In the genomic region with DNA sequence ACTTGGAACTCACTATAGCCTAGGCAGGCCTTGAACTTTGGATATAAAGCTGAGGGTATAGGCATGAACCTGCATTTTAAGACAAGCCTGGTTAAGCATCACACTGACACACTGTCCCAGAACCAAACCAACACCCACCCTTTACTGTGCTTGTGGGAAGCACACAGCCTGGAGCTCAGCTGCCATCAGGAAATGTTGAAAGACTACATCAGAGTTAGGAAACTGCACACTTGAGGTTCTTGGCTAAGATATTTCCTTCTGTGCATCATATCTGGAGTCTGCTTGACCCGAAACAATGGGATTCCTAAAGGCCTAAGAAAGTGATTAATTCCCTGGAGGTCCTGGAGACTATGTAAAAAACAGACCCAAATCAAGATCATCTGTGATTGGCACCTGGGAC, we compare ENCODE assay signal across 10 mouse cellular contexts. TPM values are rescaled to one million over a fixed set of nuclear protein-coding genes. Genes with fewer than 3 reads are reported as not detected.
A peak's percentile ranks its signal among the peaks of the same experiment; 100 is the strongest.
DNase-seq lines count a peak whose midpoint lies in the region; ATAC-seq and TF ChIP-seq lines count a peak whose summit lies in the region.
"Had no signal": no experiment of that assay in that cellular context is flagged by ENCODE, and none has a peak within 500 bp of the region (broad histone marks: within the 10 kb centered on the region; RNA-seq: fewer than 3 reads in every experiment).

No protein-coding gene starts in this region.

- no peak for ATAC-seq in hindbrain, embryonic 14.5 days (ENCODE audit: low FRiP score)

- dilution Hi-C loops in CH12.LX (cut with MboI; ENCODE audit: extremely low pct_ligation_motif_present, extremely low pct_unique_long_range_greater_than_20kb, low sequenced_read_pairs): no loop called here

- no peak overlapping the region for H3K9ac ChIP-seq in CH12.LX (ENCODE audit: insufficient read depth, low read depth)
- peak overlapping the region; percentile 84; the same call in 1 of the 2 replicates for H3K9ac ChIP-seq in hindbrain, embryonic 14.5 days

- no peak for TF ChIP-seq RAD21 in CH12.LX (IDR thresholded peaks at IDR 0.05; ENCODE audit: low read depth, low read length)

- in situ Hi-C loops in CH12.LX (cut with MboI; ENCODE audit: low pct_ligation_motif_present, low pct_unique_long_range_greater_than_20kb, low sequenced_read_pairs): loop anchor here (10.0 kb wide), 1 partner anchor 46 kb away; no protein-coding TSS in a partner anchor

- no peaks in the 10 kb centered on the region for H3K27me3 ChIP-seq in cerebellum, adult 2 months (ENCODE audit: control insufficient read depth, insufficient read depth, low read length)
- no peaks in the 10 kb centered on the region for H3K27me3 ChIP-seq in CH12.LX (replicated peaks)
- no peaks in the 10 kb centered on the region for H3K27me3 ChIP-seq in hindbrain, embryonic 14.5 days (ENCODE audit: control insufficient read depth, insufficient read depth, low read length)

- no peak for DNase-seq in cerebellum, adult 2 months
- no peak for DNase-seq in cerebellum, adult 9-10 months
- no peak for DNase-seq in CH12.LX (ENCODE audit: extremely low read depth)
- DNase-seq in hindbrain, embryonic 14.5 days (ENCODE audit: low spot score): no peak
- DNase-seq in right cerebral cortex, postnatal 4 days: no peak
- DNase-seq in Muller cell, postnatal 12 days (ENCODE audit: inconsistent ontology term): no peak
- no peak for DNase-seq in ovary, postnatal 14 days (ENCODE audit: low spot score)
- DNase-seq: adrenal gland, adult 8-10 months; right cerebral cortex, postnatal 25 days had no signal

- no peak for TF ChIP-seq EP300 in CH12.LX (IDR thresholded peaks at IDR 0.05; ENCODE audit: low read length)

- H3K4me1 ChIP-seq in cerebellum, adult 2 months (ENCODE audit: control insufficient read depth, insufficient read depth, low read length): peaks cover 7% of the 10 kb centered on the region
- peaks cover 2 to 44% of the 10 kb centered on the region in 2 experiments; a peak in 2 of 4 replicates for H3K4me1 ChIP-seq in CH12.LX (ENCODE audit: control insufficient read depth in 1 of 2, insufficient read depth in 2 of 2)
- H3K4me1 ChIP-seq in hindbrain, embryonic 14.5 days (replicated peaks; ENCODE audit: control insufficient read depth, insufficient read depth, low read length): peaks cover 9% of the 10 kb centered on the region

- H3K9me3 ChIP-seq in CH12.LX (replicated peaks; ENCODE audit: low read length): no peaks in the 10 kb centered on the region
- H3K9me3 ChIP-seq in hindbrain, embryonic 14.5 days (ENCODE audit: control insufficient read depth, low read length): no peaks in the 10 kb centered on the region

- H3K79me2 ChIP-seq in CH12.LX (replicated peaks; ENCODE audit: control insufficient read depth, extremely low read depth, insufficient read depth, poor library complexity, severe bottlenecking) (no peaks in the 10 kb centered on the region; the same call in 1 of the 2 replicates), macrophage (ENCODE audit: inconsistent target) (peaks cover 52% of the 10 kb centered on the region)

- H3K36me3 ChIP-seq in CH12.LX (replicated peaks in 1 of 2; ENCODE audit: control insufficient read depth in 1 of 2, insufficient read depth in 1 of 2, low read length in 1 of 2): peaks cover 6 to 38% of the 10 kb centered on the region in 2 experiments
- H3K36me3 ChIP-seq in hindbrain, embryonic 14.5 days (replicated peaks; ENCODE audit: control insufficient read depth, insufficient read depth): peaks cover 14% of the 10 kb centered on the region; the same call in 1 of the 2 replicates
- no peaks in the 10 kb centered on the region for H3K36me3 ChIP-seq in macrophage (ENCODE audit: inconsistent target)

- TF ChIP-seq POLR2A in cerebellum, adult 2 months (IDR thresholded peaks at IDR 0.05; ENCODE audit: borderline replicate concordance, insufficient read depth, low read length): no peak
- TF ChIP-seq POLR2A in CH12.LX (IDR thresholded peaks at IDR 0.05; ENCODE audit: low read depth, low read length): no peak

- H3K4me2 ChIP-seq in CH12.LX (ENCODE audit: insufficient read depth, low read depth, poor library complexity, severe bottlenecking): 0 out of 2 replicates have a peak overlapping the region, but pooled peaks have one; percentile 77
- H3K4me2 ChIP-seq in hindbrain, embryonic 14.5 days (replicated peaks): peak overlapping the region; percentile 79

- H3K4me3 ChIP-seq in cerebellum, adult 2 months (replicated peaks; ENCODE audit: insufficient read depth, low read depth, low read length): peak overlapping the region; percentile 20
- H3K4me3 ChIP-seq in CH12.LX (replicated peaks in 1 of 3; ENCODE audit: low read depth in 2 of 3, low read length in 2 of 3, poor library complexity in 1 of 3): no peak overlapping the region
- peak overlapping the region; percentile 82 for H3K4me3 ChIP-seq in hindbrain, embryonic 14.5 days (replicated peaks; ENCODE audit: low read length)
- H3K4me3 ChIP-seq in macrophage (ENCODE audit: inconsistent target): peak overlapping the region; percentile 68

- 94% methylated on average over 1 of the region's 1 CpGs for WGBS in cerebellum, adult 2 months
- 89% methylated on average over 1 of the region's 1 CpGs for WGBS in hindbrain, embryonic 14.5 days
- 8% methylated on average over 1 of the region's 1 CpGs for WGBS in macrophage (ENCODE audit: missing documents)

- no peak for TF ChIP-seq CTCF in cerebellum, adult 2 months (IDR thresholded peaks at IDR 0.05; ENCODE audit: borderline replicate concordance, insufficient read depth, low read depth, low read length)
- TF ChIP-seq CTCF in CH12.LX (conservative IDR thresholded peaks at IDR 0.05 in 1 of 2, IDR thresholded peaks at IDR 0.05 in 1 of 2; ENCODE audit: low read depth in 2 of 2, low read length in 2 of 2): no peak

- H3K27ac ChIP-seq in cerebellum, adult 2 months (ENCODE audit: insufficient read depth, low read length): no peak overlapping the region
- no peak overlapping the region for H3K27ac ChIP-seq in CH12.LX (ENCODE audit: insufficient read depth, low read depth)
- no peak overlapping the region for H3K27ac ChIP-seq in hindbrain, embryonic 14.5 days
- H3K27ac ChIP-seq in macrophage: peak overlapping the region; percentile 74

TF ChIP-seq in CH12.LX, 34 proteins besides CTCF, POLR2A, EP300 and RAD21:
- TF ChIP-seq CHD2 (IDR thresholded peaks at IDR 0.05; ENCODE audit: low read length): no peak
- TF ChIP-seq USF2 (conservative IDR thresholded peaks at IDR 0.05; ENCODE audit: low read depth, low read length): no peak
- TF ChIP-seq SMC3 (IDR thresholded peaks at IDR 0.05; ENCODE audit: low read depth, low read length): no peak
- TF ChIP-seq GABPA (IDR thresholded peaks at IDR 0.05; ENCODE audit: insufficient replicate concordance, low read depth, low read length): no peak
- no peak for TF ChIP-seq SIN3A (IDR thresholded peaks at IDR 0.05; ENCODE audit: low read length)
- no peak for TF ChIP-seq ETS1 (conservative IDR thresholded peaks at IDR 0.05; ENCODE audit: low read depth, low read length)
- no peak for TF ChIP-seq IRF4 (IDR thresholded peaks at IDR 0.05; ENCODE audit: low read depth, low read length)
- TF ChIP-seq JUN (IDR thresholded peaks at IDR 0.05; ENCODE audit: insufficient read depth, low read depth, low read length): no peak
- no peak for TF ChIP-seq BHLHE40 (IDR thresholded peaks at IDR 0.05; ENCODE audit: low read depth, low read length)
- no peak for TF ChIP-seq MYC (IDR thresholded peaks at IDR 0.05; ENCODE audit: low read depth, low read length)
- TF ChIP-seq ZKSCAN1 (IDR thresholded peaks at IDR 0.05; ENCODE audit: borderline replicate concordance, low read depth, low read length): no peak
- no peak for TF ChIP-seq CHD1 (IDR thresholded peaks at IDR 0.05; ENCODE audit: low read depth, low read length)
- no peak for TF ChIP-seq KAT2A (IDR thresholded peaks at IDR 0.05; ENCODE audit: insufficient replicate concordance, low read length)
- TF ChIP-seq JUND (conservative IDR thresholded peaks at IDR 0.05; ENCODE audit: low read depth, low read length): no peak
- TF ChIP-seq PAX5 (IDR thresholded peaks at IDR 0.05; ENCODE audit: low read length): no peak
- no peak for TF ChIP-seq ELF1 (IDR thresholded peaks at IDR 0.05; ENCODE audit: low read depth, low read length)

RNA-seq across cellular contexts. Expression of a gene that starts 1.7 kb away (rescaled TPM):
- 16.9 and 17.5 TPM in 2 replicates for polyA plus RNA-seq in cerebellum, adult 2 months (2012; rRNA removed)
- total RNA-seq in CH12.LX (2012; rRNA removed) (14.7 and 15.2 TPM in 2 replicates), CH12.LX (2014; rRNA removed) (21.8 and 23.8 TPM in 2 replicates)
- polyA plus RNA-seq in CH12.LX (2012; ENCODE audit: insufficient read length, low read depth) (24.0 and 27.1 TPM in 2 replicates), macrophage (2018) (15.1 to 17.3 TPM (median 16.2 TPM) in 3 replicates)
- 25.5 and 25.9 TPM in 2 replicates for polyA plus RNA-seq in hindbrain, embryonic 14.5 days (2014; fragmentation: Nextera tagmentation; extraction: Ambion mirVana)
- 10 to 100 TPM in 22 of 26 experiments, 1 to 10 TPM in 4; 6.4 to 51.4 (median 20.2) TPM for total RNA-seq in macrophage (2018; cell fraction: chromatin; rRNA removed)
- total RNA-seq in macrophage (2018; cell fraction: cytosol; rRNA removed): 10 to 100 TPM; 16.4 to 31.7 (median 22.1) TPM
- 10 to 100 TPM; 13.1 to 35.0 (median 23.1) TPM for total RNA-seq in macrophage (2018; cell fraction: nucleus; rRNA removed)

RNA-seq across cellular contexts. Expression of a gene that starts 4.5 kb away (rescaled TPM):
- 210 and 212 TPM in 2 replicates for polyA plus RNA-seq in cerebellum, adult 2 months (2012; rRNA removed)
- 111 and 113 TPM in 2 replicates for total RNA-seq in CH12.LX (2012; rRNA removed)
- total RNA-seq in CH12.LX (2014; rRNA removed): 100 and 115 TPM in 2 replicates
- 78.9 and 81.8 TPM in 2 replicates for polyA plus RNA-seq in CH12.LX (2012; ENCODE audit: insufficient read length, low read depth)
- 319 and 327 TPM in 2 replicates for polyA plus RNA-seq in hindbrain, embryonic 14.5 days (2014; fragmentation: Nextera tagmentation; extraction: Ambion mirVana)
- 1 to 10 TPM in 12 of 26 experiments, under 1 TPM in 3, not detected in 11; 0.45 to 3.8 (median 1.4) TPM for total RNA-seq in macrophage (2018; cell fraction: chromatin; rRNA removed)
- 10 to 100 TPM; 15.3 to 32.2 (median 23.1) TPM for total RNA-seq in macrophage (2018; cell fraction: cytosol; rRNA removed)
- 10 to 100 TPM in 1 of 26 experiments, 1 to 10 TPM in 25; 1.0 to 12.5 (median 4.9) TPM for total RNA-seq in macrophage (2018; cell fraction: nucleus; rRNA removed)
- 12.0 to 43.0 TPM (median 19.5 TPM) in 3 replicates for polyA plus RNA-seq in macrophage (2018)

Comparison
In these comparisons a context has a peak if more than half of its experiments do, and no peak if none do; other contexts are left out.
1. H3K4me3 ChIP-seq: peak in cerebellum, adult 2 months (single experiment), hindbrain, embryonic 14.5 days (single experiment) and macrophage (single experiment); none in CH12.LX (0 of 3).